19 mouse cellular contexts compared by ENCODE assay signal in the genomic region with DNA sequence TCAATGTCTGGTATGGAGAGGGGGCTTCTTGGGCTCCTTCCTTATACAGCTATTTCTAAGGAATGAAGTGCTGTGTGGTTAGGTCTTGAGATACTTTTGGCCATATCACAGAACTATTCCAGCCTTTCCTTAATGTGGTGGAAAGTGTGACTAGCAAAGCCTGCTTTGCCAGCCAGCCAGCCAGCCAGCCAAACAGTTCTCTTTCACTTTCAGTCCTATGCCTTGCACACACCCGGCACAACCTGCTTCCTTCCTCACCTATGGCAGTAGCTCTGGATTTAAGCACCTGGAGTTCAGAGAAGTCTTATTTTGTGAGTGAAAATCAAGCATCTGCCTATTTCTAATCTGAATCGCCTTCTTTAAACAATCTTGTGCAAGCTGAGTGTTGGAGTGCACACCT. TPM values are rescaled to one million over a fixed set of nuclear protein-coding genes. Genes with fewer than 3 reads are reported as not detected.
DNase-seq lines count a peak whose midpoint lies in the region; ATAC-seq lines count a peak whose summit lies in the region.
"Had no signal": no experiment of that assay in that cellular context is flagged by ENCODE, and none has a peak within 500 bp of the region (broad histone marks: within the 10 kb centered on the region; RNA-seq: fewer than 3 reads in every experiment).

No protein-coding gene starts in this region.

- no peaks in the 10 kb centered on the region for H3K36me3 ChIP-seq in kidney, embryonic 15.5 days
- H3K36me3 ChIP-seq: forebrain, embryonic 12.5 days; hindbrain, embryonic 13.5 days; intestine, embryonic 15.5 days; limb, embryonic 12.5 days; liver, embryonic 12.5 days; midbrain, embryonic 12.5 days; neural tube, embryonic 12.5 days had no signal

- ATAC-seq in kidney, embryonic 15.5 days (replicated peaks; ENCODE audit: low FRiP score): no peak
- ATAC-seq: liver, embryonic 12.5 days had no signal

- no peak overlapping the region for H3K4me2 ChIP-seq in kidney, embryonic 15.5 days
- H3K4me2 ChIP-seq: forebrain, embryonic 12.5 days; hindbrain, embryonic 13.5 days; intestine, embryonic 15.5 days; limb, embryonic 12.5 days; liver, embryonic 12.5 days; midbrain, embryonic 12.5 days; neural tube, embryonic 12.5 days had no signal

- no peaks in the 10 kb centered on the region for H3K27me3 ChIP-seq in kidney, embryonic 15.5 days
- H3K27me3 ChIP-seq: forebrain, embryonic 12.5 days; intestine, embryonic 15.5 days; limb, embryonic 12.5 days; midbrain, embryonic 12.5 days; neural tube, embryonic 12.5 days had no signal

- H3K9ac ChIP-seq in kidney, embryonic 15.5 days: no peak overlapping the region
- H3K9ac ChIP-seq: forebrain, embryonic 12.5 days; hindbrain, embryonic 13.5 days; intestine, embryonic 15.5 days; limb, embryonic 12.5 days; liver, embryonic 12.5 days; midbrain, embryonic 12.5 days; neural tube, embryonic 12.5 days had no signal

- H3K27ac ChIP-seq in kidney, embryonic 15.5 days: 0 out of 2 replicates have a peak overlapping the region, but pooled peaks have one; percentile 76
- H3K27ac ChIP-seq: forebrain, embryonic 12.5 days; gastrocnemius, adult 2 months; limb, embryonic 12.5 days; liver, embryonic 12.5 days; macrophage; midbrain, embryonic 12.5 days; neural tube, embryonic 12.5 days had no signal

- H3K4me1 ChIP-seq in kidney, embryonic 15.5 days: peaks cover 15% of the 10 kb centered on the region
- H3K4me1 ChIP-seq: neural tube, embryonic 12.5 days had no signal

- no peaks in the 10 kb centered on the region for H3K9me3 ChIP-seq in kidney, embryonic 15.5 days (replicated peaks)
- H3K9me3 ChIP-seq: forebrain, embryonic 12.5 days; hindbrain, embryonic 13.5 days; intestine, embryonic 15.5 days; limb, embryonic 12.5 days; liver, embryonic 12.5 days; midbrain, embryonic 12.5 days; neural tube, embryonic 12.5 days had no signal

- WGBS in kidney, embryonic 15.5 days: 85% methylated on average over 2 of the region's 2 CpGs

- DNase-seq in kidney, postnatal 10 days: no peak
- peak; percentile 31 for DNase-seq in 3134 (ENCODE audit: extremely low read depth, insufficient read length, low spot score)
- peak; percentile 61 for DNase-seq in CD4-positive, CD25-positive, alpha-beta regulatory T cell, adult 2 months (ENCODE audit: low read depth, low spot score)
- DNase-seq in induced T-regulatory cell, adult 2 months (ENCODE audit: low read depth): peak; percentile 71
- no peak for DNase-seq in embryo, embryonic 10.5 days (ENCODE audit: low spot score)
- no peak for DNase-seq in testis, postnatal 14 days (ENCODE audit: low spot score)
- DNase-seq: cerebellum, adult 8-10 months; gastrocnemius, adult 2 months; right cerebral cortex, adult 18-20 months; thymus, adult 18-20 months had no signal

- no peak overlapping the region for H3K4me3 ChIP-seq in kidney, embryonic 15.5 days (replicated peaks)
- H3K4me3 ChIP-seq: forebrain, embryonic 12.5 days; gastrocnemius, adult 2 months; hindbrain, embryonic 13.5 days; intestine, embryonic 15.5 days; limb, embryonic 12.5 days; liver, embryonic 12.5 days; midbrain, embryonic 12.5 days; neural tube, embryonic 12.5 days had no signal

RNA-seq across cellular contexts. Expression of gene Tmem158, which starts 20.9 kb away (rescaled TPM):
- polyA plus RNA-seq in kidney, embryonic 15.5 days (2015; fragmentation: Nextera tagmentation; extraction: Ambion mirVana): 7.2 and 8.8 TPM in 2 replicates

RNA-seq across cellular contexts. Expression of gene Cdcp1, which starts 23.8 kb away (rescaled TPM):
- polyA plus RNA-seq in kidney, embryonic 15.5 days (2015; fragmentation: Nextera tagmentation; extraction: Ambion mirVana): 7.5 and 7.7 TPM in 2 replicates
- polyA plus RNA-seq: macrophage had no signal

Comparison
In these comparisons a context has a peak if more than half of its experiments do, and no peak if none do; other contexts are left out.
1. DNase-seq: peak in 3134 (single experiment), CD4-positive, CD25-positive, alpha-beta regulatory T cell, adult 2 months (single experiment) and induced T-regulatory cell, adult 2 months (single experiment); none in kidney, postnatal 10 days (single experiment), embryo, embryonic 10.5 days (single experiment) and testis, postnatal 14 days (single experiment).